Mouse (Mus musculus) E14TG2a.4 (cell line): ENCODE data around the gene Eps15.

ENCODE experiments used
- CTCF ChIP-seq: conservative IDR thresholded peaks from 2 replicates; pipeline ENCODE4 v1.5.1; 2014; ENCODE audit warnings: low read length
- NANOG ChIP-seq: IDR thresholded peaks from 2 replicates; pipeline ENCODE4 v1.6.1; 2014; ENCODE audit warnings: borderline replicate concordance, low read length, mixed read lengths
- POU5F1 ChIP-seq: IDR thresholded peaks from 2 replicates; pipeline ENCODE4 v1.6.1; 2014; ENCODE audit warnings: low read length, borderline replicate concordance

DNA sequence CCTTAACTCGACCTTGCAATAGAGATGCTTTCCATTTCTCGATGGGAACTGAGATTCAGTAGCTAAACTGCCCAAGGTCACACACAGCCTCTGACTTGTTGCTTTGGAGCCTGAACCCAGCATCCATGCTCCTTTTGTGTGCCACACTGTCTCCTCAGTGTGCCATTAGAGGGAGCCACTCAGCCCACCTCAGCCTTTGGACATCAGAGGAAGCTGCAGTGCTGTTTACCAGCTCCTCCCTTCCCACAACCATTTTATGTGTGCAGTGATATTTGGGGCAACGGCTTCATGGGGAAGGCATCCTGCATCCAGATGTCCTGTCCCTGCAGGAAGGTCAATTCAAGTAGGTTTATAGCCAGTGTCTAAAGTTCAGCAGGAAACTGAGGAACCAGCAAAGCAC, 28.5 kb upstream of the Eps15 start:
- peak; percentile 48 for TF ChIP-seq CTCF
- no peak for TF ChIP-seq POU5F1
- no peak for TF ChIP-seq NANOG
